Mouse (Mus musculus): Measurements from ENCODE around the gene Tnk1.

Gene Tnk1

GRCm38 (mm10) chr11:69858113-69858998, at the start of gene Tnk1:
TSS of gene Tnk1 (minus strand) at chr11:69858730.
- peak; percentile 76 for DNase-seq (ENCODE audit: low read depth, low spot score)

DNA sequence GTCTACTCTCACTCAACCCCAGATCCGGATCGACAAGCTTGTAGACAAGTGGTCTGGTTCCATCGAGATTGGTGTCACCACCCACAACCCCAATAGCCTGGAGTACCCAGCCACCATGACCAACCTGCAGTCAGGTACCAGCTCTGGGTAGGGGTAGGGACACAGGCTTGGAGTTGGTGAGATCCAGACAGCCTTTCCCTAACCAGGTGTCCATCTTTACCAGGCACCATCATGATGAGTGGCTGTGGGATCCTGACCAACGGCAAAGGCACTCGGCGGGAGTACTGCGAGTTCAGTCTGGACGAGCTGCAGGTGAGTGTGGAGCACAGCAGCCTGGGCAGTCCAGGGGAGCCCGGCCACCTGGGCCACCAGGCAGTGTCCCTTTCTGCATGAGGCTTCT, 45.8 kb upstream of the Tnk1 start:
- DNase-seq (ENCODE audit: low read depth, low spot score), result no peak

GRCm38 (mm10) chr11:69902972-69903371, 44.4 kb upstream of the Tnk1 start:
- no peak for DNase-seq (ENCODE audit: low read depth, low spot score)

GRCm38 (mm10) chr11:69901993-69902392, 43.5 kb upstream of the Tnk1 start:
- DNase-seq (ENCODE audit: low read depth, low spot score), result no peak

GRCm38 (mm10) chr11:69901406-69901846, 42.9 kb upstream of the Tnk1 start:
- DNase-seq (ENCODE audit: low read depth, low spot score), result peak; percentile 100

GRCm38 (mm10) chr11:69900471-69901405, 42.2 kb upstream of the Tnk1 start, which contains the start of the genes 2810408A11Rik and Neurl4:
TSS of gene 2810408A11Rik (minus strand) at chr11:69900987.
TSS of gene Neurl4 (plus strand) at chr11:69901072.
- DNase-seq (ENCODE audit: low read depth, low spot score), result peak; percentile 99

DNA sequence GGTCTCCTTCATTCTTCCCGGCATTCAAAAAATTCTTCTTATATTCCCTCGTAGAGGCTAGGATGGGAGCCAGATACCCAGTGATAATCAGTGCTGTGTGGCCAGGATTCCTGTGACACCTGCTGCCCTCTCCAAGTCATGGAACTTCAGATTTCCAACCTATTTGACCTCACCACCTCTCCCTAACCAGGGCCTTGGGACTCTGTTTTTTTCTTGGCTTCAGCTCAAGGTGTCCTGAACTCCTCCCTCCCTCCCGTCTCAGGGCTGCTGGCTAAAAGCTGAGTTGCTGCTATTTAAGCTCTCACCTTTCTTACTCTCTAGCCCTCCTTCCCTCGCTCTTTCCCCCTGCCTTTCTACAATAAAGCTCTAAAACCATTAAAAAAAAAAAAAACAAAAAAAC, 41.3 kb upstream of the Tnk1 start:
- no peak for DNase-seq (ENCODE audit: low read depth, low spot score)

DNA sequence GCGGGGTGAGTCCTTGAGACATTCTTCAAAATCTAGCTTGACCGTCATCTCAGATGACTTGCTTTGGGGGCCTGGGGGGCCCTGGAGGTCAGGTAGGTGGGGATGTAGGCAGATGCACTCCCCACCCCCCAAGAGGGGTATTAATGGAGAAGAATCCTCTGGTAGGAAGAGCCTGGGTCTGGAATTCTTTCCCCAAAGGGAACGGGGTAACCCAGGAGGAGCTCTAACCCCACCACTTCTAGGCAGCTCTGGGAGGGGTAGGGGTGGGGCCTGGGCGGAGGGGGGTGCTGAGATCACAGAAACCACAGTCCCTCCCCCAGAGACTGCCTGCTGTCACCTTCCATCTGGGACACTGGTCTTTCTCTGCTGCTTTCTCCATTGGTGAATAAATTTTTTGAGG, 36.8 kb upstream of the Tnk1 start, which contains the start of gene Acap1:
Gene Acap1, minus strand, starts transcription at position 249 of the 400 bp plus-strand sequence.
- DNase-seq (ENCODE audit: low read depth, low spot score), result no peak

GRCm38 (mm10) chr11:69894671-69895070, 36.1 kb upstream of the Tnk1 start:
- peak; percentile 62 for DNase-seq (ENCODE audit: low read depth, low spot score)

- no peak for DNase-seq (ENCODE audit: low read depth, low spot score)
These were observed 33.0 kb upstream of the Tnk1 start for GRCm38 (mm10) chr11:69891482-69891881.

- DNase-seq (ENCODE audit: low read depth, low spot score), result peak; percentile 84
These were observed 28.5 kb upstream of the Tnk1 start for GRCm38 (mm10) chr11:69886907-69887635.

DNA sequence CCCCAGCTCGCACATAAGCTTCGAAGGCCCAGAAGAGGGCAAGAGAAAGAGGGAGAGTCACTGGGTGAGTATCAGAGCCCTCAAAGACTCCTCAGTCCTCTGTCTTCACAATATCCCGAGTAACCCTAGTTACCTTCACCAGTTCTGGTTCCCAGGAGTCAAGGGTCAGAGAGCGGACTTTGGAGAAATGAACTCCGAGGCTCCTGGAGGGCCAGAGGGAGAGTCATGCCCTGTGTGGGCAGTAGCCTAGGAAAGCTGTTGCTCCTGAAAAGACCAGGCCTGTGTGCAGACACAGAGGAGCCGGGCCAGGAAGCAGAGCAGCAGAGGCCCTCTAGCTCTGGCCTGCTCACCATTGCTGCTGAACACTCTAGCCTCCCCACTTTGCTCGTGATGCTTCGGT, 26.1 kb upstream of the Tnk1 start:
- no peak for DNase-seq (ENCODE audit: low read depth, low spot score)

GRCm38 (mm10) chr11:69884240-69884639, 25.7 kb upstream of the Tnk1 start:
- DNase-seq (ENCODE audit: low read depth, low spot score), result no peak

DNA sequence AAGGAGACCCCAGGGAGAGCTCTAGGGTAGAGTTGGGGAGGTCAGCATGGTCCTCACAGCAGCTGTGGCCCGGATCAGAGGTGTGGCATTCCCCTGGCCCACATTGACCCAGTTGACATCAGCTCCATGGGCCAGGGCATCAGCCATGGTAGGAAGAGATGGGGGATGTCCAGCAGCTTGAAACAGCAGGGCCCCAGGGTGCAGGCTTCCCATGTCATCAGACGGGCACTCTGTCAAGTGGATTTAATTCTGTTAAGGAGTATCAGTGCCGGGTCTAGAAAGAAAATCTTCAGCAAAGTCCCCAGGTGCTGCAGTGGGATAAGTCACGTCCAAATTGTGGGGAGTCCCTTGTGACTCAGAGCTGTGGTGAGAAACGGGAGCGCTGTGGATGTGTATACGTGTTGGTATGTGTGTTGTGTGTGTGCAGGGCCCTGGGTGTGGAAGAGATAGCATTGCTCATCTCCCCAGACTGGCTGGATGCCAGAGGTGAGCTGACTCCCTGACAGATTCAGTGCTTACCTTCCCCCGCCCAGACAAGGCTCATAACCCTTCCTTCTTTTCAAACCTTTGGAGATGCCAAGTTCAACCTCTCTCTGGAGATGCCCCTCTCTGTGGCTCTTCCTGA, 25.1 kb upstream of the Tnk1 start:
- no peak for DNase-seq (ENCODE audit: low read depth, low spot score)

GRCm38 (mm10) chr11:69883066-69883465, 24.5 kb upstream of the Tnk1 start:
- DNase-seq (ENCODE audit: low read depth, low spot score), result peak; percentile 80

GRCm38 (mm10) chr11:69881787-69882670, 23.5 kb upstream of the Tnk1 start:
- no peak for DNase-seq (ENCODE audit: low read depth, low spot score)

GRCm38 (mm10) chr11:69880853-69881603, 22.5 kb upstream of the Tnk1 start, which contains the start of gene Kctd11:
TSS of gene Kctd11 (minus strand) at chr11:69881406.
- DNase-seq (ENCODE audit: low read depth, low spot score), result peak; percentile 77

DNA sequence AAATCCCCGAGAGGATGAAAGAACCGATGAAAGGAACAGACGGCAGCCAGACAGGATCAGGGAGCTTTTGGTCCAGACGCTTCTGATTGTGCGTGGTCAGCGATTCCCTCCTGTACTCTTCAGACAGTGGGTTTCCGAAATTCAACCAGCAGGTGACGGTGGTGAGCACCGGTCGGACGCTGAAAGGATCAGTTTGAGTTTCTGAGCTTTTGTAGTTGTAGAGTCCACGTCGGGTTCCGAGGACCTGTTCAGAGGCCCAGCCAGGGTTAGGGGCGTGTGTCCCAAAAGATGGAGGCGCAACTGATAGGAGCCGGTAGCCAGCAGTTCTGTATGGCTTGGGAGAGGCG, 21.9 kb upstream of the Tnk1 start:
- peak; percentile 78 for DNase-seq (ENCODE audit: low read depth, low spot score)

DNA sequence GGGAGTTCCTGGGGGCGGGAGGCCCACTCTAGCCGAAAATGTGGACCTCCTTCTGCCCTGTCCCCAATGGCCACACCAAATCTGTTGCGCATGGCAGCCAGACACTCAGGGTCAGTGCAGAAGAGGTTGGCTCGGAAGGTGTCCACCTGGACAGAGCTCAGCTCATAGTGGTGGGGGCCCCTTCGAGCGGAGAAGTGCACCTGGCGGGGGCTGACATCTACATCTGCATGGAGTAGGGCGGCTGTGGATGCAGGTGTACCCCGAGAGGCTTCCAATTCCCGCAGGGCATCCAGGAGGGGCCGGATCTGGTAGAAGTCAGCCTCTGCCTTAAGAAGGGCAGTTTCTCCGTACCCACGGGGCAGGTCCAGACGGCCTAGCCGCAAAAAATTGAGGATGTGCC, 21.2 kb upstream of the Tnk1 start:
- no peak for DNase-seq (ENCODE audit: low read depth, low spot score)

Measured in ES-CJ7 (cell line).